Mouse (Mus musculus): Measurements from ENCODE around the gene Cav3.

DNA sequence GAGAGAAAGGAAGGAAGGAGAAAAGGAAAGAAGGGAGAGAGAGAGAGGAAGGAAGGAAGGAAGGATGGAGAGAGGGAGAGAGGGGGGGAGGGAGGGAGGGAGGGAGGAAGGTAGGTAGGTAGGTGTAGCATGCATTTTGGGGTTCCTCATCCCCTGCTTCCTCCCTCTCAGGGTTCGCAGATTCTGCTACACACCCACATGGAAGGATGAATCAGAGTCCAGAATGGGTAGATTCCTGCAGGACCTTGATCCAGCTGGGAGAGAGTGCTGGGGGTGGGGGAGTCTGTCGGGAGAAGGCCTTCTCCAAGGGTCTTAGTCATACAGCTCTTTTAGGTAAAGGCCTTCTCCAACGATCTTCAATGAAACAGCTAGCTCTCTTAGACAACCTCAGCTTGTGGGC lies 58.3 kb downstream of the Cav3 start:
- TF ChIP-seq POLR2A (IDR thresholded peaks at IDR 0.05; ENCODE audit: low read depth, low read length) (no peak), CTCF (conservative IDR thresholded peaks at IDR 0.05; ENCODE audit: insufficient read depth, insufficient read length, low read depth, low read length) (no peak)

Data from kidney, adult 2 months (tissue).